Mouse (Mus musculus) CD4-positive, CD25-positive, alpha-beta regulatory T cell (primary cell): ENCODE results near the gene Usp20. TPM values are rescaled to one million over a fixed set of nuclear protein-coding genes. Genes with fewer than 3 reads are reported as not detected.

Experiments
- polyA plus RNA-seq: library from polyadenylated mRNA; unstranded; fragments of 100-300 nt; shearing (Covaris generic); gene quantifications from one replicate; pipeline ENCODE4 v1.2.1, GENCODE M21; 2017

The Usp20 gene
- polyA plus RNA-seq, result 24.6 TPM

GRCm38 (mm10) chr2:30981790-30982513 is at the start of gene Usp20, which contains the start of gene BC005624:
Gene Usp20 (plus strand): TSS chr2:30982279.
Gene BC005624 (minus strand): TSS chr2:30982201.

DNA sequence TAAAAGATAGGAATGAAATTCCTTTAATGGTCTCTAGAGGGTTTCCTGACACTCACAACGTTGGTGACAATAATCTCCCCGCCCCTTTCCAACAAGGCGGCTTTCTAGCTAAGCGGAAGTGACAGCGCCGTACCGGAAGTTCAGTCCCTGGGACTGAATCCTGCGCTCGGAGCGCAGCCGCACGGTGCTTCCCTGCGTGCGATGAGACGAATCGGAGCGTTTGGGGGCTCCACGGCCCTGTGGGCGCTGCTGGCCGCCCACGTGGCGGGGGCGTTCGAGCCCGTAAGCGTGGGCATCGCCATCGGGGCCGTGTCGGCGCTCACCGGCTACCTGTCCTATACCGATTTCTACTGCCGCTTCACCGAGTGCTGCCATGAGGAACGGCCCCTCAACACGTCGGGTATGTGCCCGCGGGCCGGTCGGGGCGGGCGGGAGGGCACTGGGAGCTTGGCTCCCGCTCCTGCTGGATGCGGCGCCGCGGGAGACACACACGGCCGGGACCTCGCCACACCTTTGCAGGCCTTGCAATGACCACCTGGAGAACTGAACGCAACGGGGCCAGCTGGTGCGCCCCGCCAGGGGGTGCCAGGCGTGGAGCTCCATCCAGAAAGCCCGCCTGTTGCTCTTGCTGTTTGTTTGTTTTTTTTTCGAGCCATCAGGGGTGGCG is 29.1 kb upstream of the Usp20 start, which contains the start of gene Tor1b:
Gene Tor1b (plus strand): TSS at position 136 of the 667 bp plus-strand sequence.

DNA sequence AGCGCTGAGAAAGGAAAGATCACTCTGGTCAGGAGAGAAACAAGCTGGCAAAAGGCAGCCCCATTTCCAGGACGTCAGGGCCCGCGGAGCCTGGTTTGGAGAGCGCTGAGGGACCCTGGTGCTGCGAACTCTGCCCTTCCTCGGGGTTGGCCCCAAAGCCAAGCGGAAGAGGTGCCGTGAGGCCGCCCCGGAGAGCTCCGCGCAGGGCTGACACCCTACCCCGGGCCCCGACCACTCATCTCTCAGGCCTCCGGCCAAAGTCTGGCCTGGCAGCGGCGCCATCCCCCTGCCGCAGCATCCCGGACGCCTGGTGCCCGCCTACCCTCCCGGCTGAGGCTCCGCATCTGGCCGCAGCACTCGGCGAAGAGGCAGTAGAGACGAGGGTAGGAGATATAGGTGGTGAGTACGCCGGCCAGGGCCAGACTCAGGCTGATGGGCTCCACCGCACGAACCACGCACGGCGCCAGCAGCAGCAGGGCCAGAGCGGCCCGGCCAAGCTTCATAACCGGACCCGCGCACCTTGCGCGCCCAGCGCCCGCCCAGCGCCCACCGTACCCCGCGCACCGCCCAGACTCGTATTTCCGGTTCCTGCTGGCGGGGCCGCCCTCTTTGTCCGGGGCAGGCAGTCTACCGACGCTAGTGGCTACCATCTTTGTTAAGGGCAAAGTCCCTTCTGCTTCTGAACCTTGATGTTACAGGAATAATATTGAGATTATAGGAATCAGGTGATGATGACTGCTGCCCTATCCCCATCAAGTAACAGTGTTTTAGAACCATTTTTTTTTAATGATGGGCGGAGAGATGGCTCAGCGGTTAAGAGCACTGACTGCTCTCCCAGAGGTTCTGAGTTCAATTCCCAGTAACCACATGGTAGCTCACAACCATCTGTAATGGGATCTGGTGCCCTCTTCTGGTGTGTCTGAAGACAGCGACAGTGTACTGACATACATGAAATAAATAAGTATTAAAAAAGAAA is 14.4 kb upstream of the Usp20 start, which contains the start of gene Tor1a:
Gene Tor1a (minus strand): TSS at position 582 of the 976 bp plus-strand sequence.

Other genes with a start within 250 kb of the Usp20 start
- 2.1 TPM for gene 1700001O22Rik, start 178.6 kb upstream of the Usp20 start, polyA plus RNA-seq
- 32.3 TPM for gene Ntmt1, start 174.5 kb upstream of the Usp20 start, polyA plus RNA-seq
- 53.3 TPM for gene Asb6, start 151.9 kb upstream of the Usp20 start, polyA plus RNA-seq
- not detected for gene Prrx2, start 147.3 kb upstream of the Usp20 start, polyA plus RNA-seq
- not detected for gene Ptges, start 52.4 kb upstream of the Usp20 start, polyA plus RNA-seq
- 32.1 TPM for gene Tor1b, start 29.3 kb upstream of the Usp20 start, polyA plus RNA-seq
- gene Tor1a, start 14.3 kb upstream of the Usp20 start, polyA plus RNA-seq, result 89.6 TPM
- gene BC005624, start 78 bp upstream of the Usp20 start, polyA plus RNA-seq, result 74.9 TPM
- gene Fnbp1, start 159.7 kb downstream of the Usp20 start, polyA plus RNA-seq, result 116 TPM
- gene Gpr107, start 170.0 kb downstream of the Usp20 start, polyA plus RNA-seq, result 50.4 TPM